8 mouse cellular contexts compared by ENCODE assay signal in genomic region chr4:119415072-119415753, GRCm38 (mm10). TPM values are rescaled to one million over a fixed set of nuclear protein-coding genes. Genes with fewer than 3 reads are reported as not detected.
A peak's percentile ranks its signal among the peaks of the same experiment; 100 is the strongest.
DNase-seq lines count a peak whose midpoint lies in the region; ATAC-seq and TF ChIP-seq lines count a peak whose summit lies in the region.

Gene Ccdc30 (minus strand): TSS chr4:119415521.

- peaks cover 35% of the 10 kb centered on the region for H3K4me1 ChIP-seq in E14TG2a.4 (replicated peaks; ENCODE audit: low read depth, low read length)
- H3K4me1 ChIP-seq in forebrain, embryonic 16.5 days (replicated peaks; ENCODE audit: control insufficient read depth, insufficient read depth, low read length): peaks cover 15% of the 10 kb centered on the region
- peaks cover 9% of the 10 kb centered on the region for H3K4me1 ChIP-seq in liver, embryonic 16.5 days (ENCODE audit: control insufficient read depth, low read depth, low read length)
- peaks cover 3% of the 10 kb centered on the region; the same call in 1 of the 2 replicates for H3K4me1 ChIP-seq in neural tube, embryonic 11.5 days (ENCODE audit: control insufficient read depth, insufficient read depth, low read length)
- H3K4me1 ChIP-seq in stomach, embryonic 16.5 days (ENCODE audit: control insufficient read depth, insufficient read depth, low read length): 0 out of 2 replicates have a peak, but pooled peaks cover 2% of the 10 kb centered on the region

- peak within 1 kb of the TSS; percentile 79 for H3K4me2 ChIP-seq in forebrain, embryonic 16.5 days (ENCODE audit: low read length)
- H3K4me2 ChIP-seq in liver, embryonic 16.5 days (ENCODE audit: low read depth, low read length): peak within 1 kb of the TSS; percentile 68
- H3K4me2 ChIP-seq in neural tube, embryonic 11.5 days (ENCODE audit: low read depth): peak within 1 kb of the TSS; percentile 81
- H3K4me2 ChIP-seq in stomach, embryonic 16.5 days (ENCODE audit: low read depth, low read length): peak within 1 kb of the TSS; percentile 99

- H3K9me3 ChIP-seq in E14TG2a.4 (ENCODE audit: low read length): no peaks in the 10 kb centered on the region
- H3K9me3 ChIP-seq in forebrain, embryonic 16.5 days (ENCODE audit: control insufficient read depth, low read length): no peaks in the 10 kb centered on the region
- no peaks in the 10 kb centered on the region for H3K9me3 ChIP-seq in liver, embryonic 16.5 days (replicated peaks; ENCODE audit: control insufficient read depth, low read length)
- no peaks in the 10 kb centered on the region for H3K9me3 ChIP-seq in neural tube, embryonic 11.5 days (ENCODE audit: control insufficient read depth, low read length)
- no peaks in the 10 kb centered on the region for H3K9me3 ChIP-seq in stomach, embryonic 16.5 days (replicated peaks; ENCODE audit: control insufficient read depth, low read length)

- intact Hi-C loops in heart, postnatal 25 days (cut with DNase I): no loop called here

- H3K36me3 ChIP-seq in E14TG2a.4 (ENCODE audit: insufficient read depth, low read length): peaks cover 26% of the 10 kb centered on the region
- H3K36me3 ChIP-seq in forebrain, embryonic 16.5 days (ENCODE audit: control insufficient read depth, insufficient read depth): no peaks in the 10 kb centered on the region
- no peaks in the 10 kb centered on the region for H3K36me3 ChIP-seq in liver, embryonic 16.5 days (ENCODE audit: control insufficient read depth, insufficient read depth)
- H3K36me3 ChIP-seq in neural tube, embryonic 11.5 days (ENCODE audit: control insufficient read depth, insufficient read depth, low read length): no peaks in the 10 kb centered on the region
- H3K36me3 ChIP-seq in stomach, embryonic 16.5 days (ENCODE audit: control insufficient read depth, insufficient read depth, low read length): no peaks in the 10 kb centered on the region

- peak within 1 kb of the TSS; percentile 67 for H3K9ac ChIP-seq in forebrain, embryonic 16.5 days (replicated peaks; ENCODE audit: low read depth, low read length)
- H3K9ac ChIP-seq in liver, embryonic 16.5 days (ENCODE audit: low read depth, low read length): peak within 1 kb of the TSS; percentile 27; the same call in 1 of the 2 replicates
- H3K9ac ChIP-seq in neural tube, embryonic 11.5 days (ENCODE audit: low read length): peak within 1 kb of the TSS; percentile 71
- peak within 1 kb of the TSS; percentile 68 for H3K9ac ChIP-seq in stomach, embryonic 16.5 days (ENCODE audit: low read length)

- 1% methylated on average over 49 of the region's 49 CpGs for WGBS in forebrain, embryonic 16.5 days
- WGBS in liver, embryonic 16.5 days (ENCODE audit: insufficient replicate concordance): under 1% methylated on average over 49 of the region's 49 CpGs
- 1% methylated on average over 49 of the region's 49 CpGs for WGBS in neural tube, embryonic 11.5 days
- under 1% methylated on average over 49 of the region's 49 CpGs for WGBS in stomach, embryonic 16.5 days

- H3K27ac ChIP-seq in forebrain, embryonic 16.5 days (ENCODE audit: low read length): peak within 1 kb of the TSS; percentile 45
- no peak within 1 kb of the TSS for H3K27ac ChIP-seq in liver, embryonic 16.5 days (ENCODE audit: low read length)
- 0 out of 2 replicates have a peak within 1 kb of the TSS, but pooled peaks have one; percentile 39 for H3K27ac ChIP-seq in neural tube, embryonic 11.5 days (ENCODE audit: low read depth, low read length)
- no peak within 1 kb of the TSS for H3K27ac ChIP-seq in stomach, embryonic 16.5 days (ENCODE audit: low read length)

- no peaks in the 10 kb centered on the region for H3K27me3 ChIP-seq in E14TG2a.4 (ENCODE audit: insufficient read depth, low read length)
- H3K27me3 ChIP-seq in forebrain, embryonic 16.5 days (replicated peaks; ENCODE audit: control insufficient read depth, insufficient read depth, low read length): no peaks in the 10 kb centered on the region
- H3K27me3 ChIP-seq in liver, embryonic 16.5 days (ENCODE audit: control insufficient read depth, insufficient read depth, low read depth, low read length): peaks cover 12% of the 10 kb centered on the region
- no peaks in the 10 kb centered on the region for H3K27me3 ChIP-seq in neural tube, embryonic 11.5 days (ENCODE audit: control insufficient read depth, insufficient read depth, low read length)
- no peaks in the 10 kb centered on the region for H3K27me3 ChIP-seq in stomach, embryonic 16.5 days (ENCODE audit: control insufficient read depth, insufficient read depth, low read length)

- H3K4me3 ChIP-seq in E14TG2a.4 (replicated peaks; ENCODE audit: low read length): peak within 1 kb of the TSS; percentile 89
- peak within 1 kb of the TSS; percentile 67 for H3K4me3 ChIP-seq in forebrain, embryonic 16.5 days (replicated peaks; ENCODE audit: low read length)
- peak within 1 kb of the TSS; percentile 60 for H3K4me3 ChIP-seq in liver, embryonic 16.5 days (ENCODE audit: low read depth, low read length)
- H3K4me3 ChIP-seq in neural tube, embryonic 11.5 days (ENCODE audit: low read depth, low read length): peak within 1 kb of the TSS; percentile 60
- peak within 1 kb of the TSS; percentile 62 for H3K4me3 ChIP-seq in stomach, embryonic 16.5 days (replicated peaks; ENCODE audit: low read length)

- ATAC-seq in forebrain, embryonic 16.5 days: peak; percentile 100
- peak; percentile 97 for ATAC-seq in liver, embryonic 16.5 days (ENCODE audit: low read depth)
- ATAC-seq in neural tube, embryonic 11.5 days (ENCODE audit: insufficient read depth, low FRiP score, low TSS enrichment): peak; percentile 99
- peak; percentile 98 for ATAC-seq in stomach, embryonic 16.5 days (ENCODE audit: insufficient read depth, low FRiP score)

- peak; percentile 87 for DNase-seq in cerebellum, adult 11 months
- peak; percentile 80 for DNase-seq in heart, postnatal 25 days (ENCODE audit: low spot score)
- peak; percentile 95 for DNase-seq in layer of hippocampus, adult 11-12 months (ENCODE audit: low spot score)
- peak; percentile 97 for DNase-seq in neural tube, embryonic 11.5 days (ENCODE audit: low spot score)

- TF ChIP-seq CTCF in E14TG2a.4 (conservative IDR thresholded peaks at IDR 0.05; ENCODE audit: low read length): no peak

RNA-seq across cellular contexts. Expression of gene Ccdc30, which starts in this region (rescaled TPM):
- polyA plus RNA-seq in forebrain, embryonic 16.5 days (2015; fragmentation: Nextera tagmentation; extraction: Ambion mirVana): 11.4 and 15.5 TPM in 2 replicates
- total RNA-seq in heart, postnatal 25 days (2021): under 1 TPM in 1 of 2 experiments, not detected in 1; 0.34 TPM
- polyA plus RNA-seq in liver, embryonic 16.5 days (2015; fragmentation: Nextera tagmentation; extraction: Ambion mirVana): 0.99 and 1.0 TPM in 2 replicates
- polyA plus RNA-seq in neural tube, embryonic 11.5 days (2014; fragmentation: Nextera tagmentation; extraction: Ambion mirVana): 10.6 and 13.3 TPM in 2 replicates
- polyA plus RNA-seq in stomach, embryonic 16.5 days (2015; fragmentation: Nextera tagmentation; extraction: Ambion mirVana): 4.7 and 6.7 TPM in 2 replicates

Comparison
In these comparisons a context has a peak if more than half of its experiments do, and no peak if none do; other contexts are left out.
1. Peak in DNase-seq in heart, postnatal 25 days; RNA of the gene not detected or under 1 TPM.
2. H3K27ac ChIP-seq: peak in forebrain, embryonic 16.5 days (single experiment) and neural tube, embryonic 11.5 days (single experiment); none in liver, embryonic 16.5 days (single experiment) and stomach, embryonic 16.5 days (single experiment).
3. Peak in every context shown above with its lines, with median percentiles within 50 percentile points of each other: H3K4me3 ChIP-seq, DNase-seq, ATAC-seq, H3K4me2 ChIP-seq and H3K9ac ChIP-seq.